Mouse (Mus musculus) megakaryocyte, embryonic 14.5 days (primary cell): ENCODE results near the gene 2210011C24Rik.

Source experiments
- FLI1 ChIP-seq: IDR thresholded peaks from 2 replicates; pipeline ENCODE4 v1.6.1; 2012; ENCODE audit warnings: low read length, inconsistent platforms, mixed read lengths
- GATA1 ChIP-seq: IDR thresholded peaks from 3 replicates; pipeline ENCODE4 v1.6.1; 2012; ENCODE audit warnings: mixed read lengths, low read length, inconsistent platforms, borderline replicate concordance

DNA sequence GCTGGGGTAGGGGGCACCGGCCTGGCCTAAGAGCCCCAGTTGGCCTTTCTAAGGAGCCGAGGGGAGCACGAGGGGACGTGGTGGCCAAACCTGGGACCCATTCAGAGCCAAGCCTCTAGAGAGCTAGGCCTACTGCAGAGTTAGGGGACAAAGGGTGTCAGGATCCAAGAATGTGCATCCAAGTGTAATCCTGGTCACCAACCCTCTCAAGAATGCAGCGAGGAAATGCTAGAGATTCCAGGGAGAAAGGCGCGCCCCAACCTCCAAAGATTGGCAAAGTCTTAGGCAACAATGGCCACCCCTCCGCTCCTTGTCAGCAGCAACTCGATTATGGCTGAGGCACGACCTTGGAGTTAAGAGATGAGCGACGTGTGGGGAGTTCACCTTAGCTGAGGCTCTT lies 9.6 kb upstream of the 2210011C24Rik start:
- TF ChIP-seq GATA1 (no peak), FLI1 (no peak)
